22 mouse cellular contexts compared by ENCODE assay signal in genomic region chr13:114107499-114107898, GRCm38 (mm10).
DNase-seq lines count a peak whose midpoint lies in the region; ATAC-seq and TF ChIP-seq lines count a peak whose summit lies in the region.
"Had no signal": no experiment of that assay in that cellular context is flagged by ENCODE, and none has a peak within 500 bp of the region (broad histone marks: within the 10 kb centered on the region; RNA-seq: fewer than 3 reads in every experiment).

No protein-coding gene starts in this region.

- no peak for DNase-seq in frontal cortex, postnatal 10 days (ENCODE audit: low spot score in 2 of 2)
- no peak for DNase-seq in left cerebral cortex, adult 2 months (ENCODE audit: extremely low spot score in 1 of 2, low spot score in 2 of 2)
- DNase-seq in left cerebral cortex, postnatal 4 days: no peak
- DNase-seq in right cerebral cortex, adult 18-20 months: peak; percentile 15
- DNase-seq in right cerebral cortex, adult 2 months (ENCODE audit: low spot score in 2 of 2): no peak
- DNase-seq: adrenal gland, adult 8-10 months; adrenal gland, postnatal 14 days; adrenal gland, postnatal 36 days; B cell, adult 2 months; cerebellum, adult 11-12 months; cerebellum, adult 2 months; cerebellum, adult 9-10 months; cerebellum, postnatal 10 days; cerebellum, postnatal 25 days had no signal

- TF ChIP-seq CTCF in left cerebral cortex, adult 2 months (IDR thresholded peaks at IDR 0.05): no peak

- H3K27ac ChIP-seq in left cerebral cortex, adult 2 months: peak overlapping the region; percentile 73
- H3K27ac ChIP-seq: embryonic facial prominence, embryonic 10.5 days; embryonic facial prominence, embryonic 12.5 days; forebrain, embryonic 13.5 days; forebrain, embryonic 15.5 days had no signal

- peak; percentile 77 for ATAC-seq in frontal cortex, adult (ENCODE audit: low TSS enrichment)
- ATAC-seq: activated CD4-positive, CD25-positive, alpha-beta regulatory T cell, adult 4 months; CD4-positive, CD25-positive, alpha-beta regulatory T cell, adult 4 months; forebrain, embryonic 13.5 days; forebrain, embryonic 15.5 days; Patski had no signal

- no peak overlapping the region for H3K4me3 ChIP-seq in left cerebral cortex, adult 2 months
- H3K4me3 ChIP-seq: embryonic facial prominence, embryonic 10.5 days; embryonic facial prominence, embryonic 12.5 days; forebrain, embryonic 13.5 days; forebrain, embryonic 15.5 days had no signal

- intact Hi-C loops in left cerebral cortex, adult 2 months (cut with DNase I): loop anchor here (2.0 kb wide), 1 partner anchor 31 kb away; no protein-coding TSS in a partner anchor
- intact Hi-C loops in left cerebral cortex, postnatal 4 days (cut with DNase I): no loop called here
